Mouse (Mus musculus) testis, adult 2 months (tissue): ENCODE data around the gene Gm45623.

Source experiments
- CTCF ChIP-seq: fragments of 200-500 bp; IDR thresholded peaks from 2 replicates; pipeline ENCODE4 v1.5.1; 2012; ENCODE audit warnings: low read depth, mild to moderate bottlenecking, inconsistent platforms, low read length, moderate library complexity; ENCODE audit not compliant: control insufficient read depth, insufficient read depth, insufficient replicate concordance
- POLR2A ChIP-seq: fragments of 200-500 bp; IDR thresholded peaks from 2 replicates; pipeline ENCODE4 v1.6.1; 2012; ENCODE audit warnings: low read depth, mild to moderate bottlenecking, inconsistent platforms, low read length, moderate library complexity; ENCODE audit not compliant: control insufficient read depth

DNA sequence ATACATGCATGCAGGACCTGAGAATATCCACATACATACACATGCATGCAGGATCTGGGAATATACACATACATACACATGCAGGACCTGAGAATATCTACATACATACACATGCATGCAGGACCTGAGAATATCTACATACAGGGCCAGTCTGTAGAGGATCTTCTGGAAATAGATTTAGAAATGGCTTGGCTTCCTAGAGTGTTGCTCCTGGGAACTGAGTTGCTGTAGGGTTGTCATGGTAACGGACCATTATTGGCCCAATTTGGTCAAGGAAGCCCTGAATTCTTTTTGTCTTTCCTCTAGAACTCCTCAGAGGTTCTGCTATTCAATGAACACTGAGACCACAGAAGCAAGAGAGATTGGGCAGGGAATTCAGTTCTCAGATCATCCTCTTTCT, 29.0 kb upstream of the Gm45623 start:
- TF ChIP-seq CTCF (no peak), POLR2A (no peak)
